Mouse (Mus musculus): ENCODE measurements around the gene Gm14496. TPM values are rescaled to one million over a fixed set of nuclear protein-coding genes. Genes with fewer than 3 reads are reported as not detected.
A peak's percentile ranks its signal among the peaks of the same experiment; 100 is the strongest.
"Not testable (repeated sequence)": the region's sequence is repeated elsewhere in the genome, so short reads cannot be mapped to it uniquely, and the experiment has no call there.

Gm14496 gene
- not detected for total RNA-seq (2021)

DNA sequence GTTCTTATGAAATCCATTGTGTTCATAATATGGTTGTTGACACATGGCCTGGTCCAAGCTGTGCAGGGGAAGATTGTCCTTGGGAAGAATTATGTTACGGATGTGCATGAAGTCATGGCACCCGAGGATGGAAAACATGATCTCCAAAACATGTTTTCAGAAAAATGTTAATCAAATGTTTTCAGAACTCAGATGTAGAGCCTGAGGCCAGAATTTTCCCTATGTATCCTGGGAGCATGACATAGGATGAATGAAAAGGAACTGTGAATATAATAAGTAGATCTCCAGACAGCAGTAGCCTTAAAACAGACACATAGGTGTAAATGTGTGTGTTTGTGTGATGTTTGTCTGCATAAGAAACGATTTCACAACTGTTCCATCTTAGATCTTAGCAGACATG, at the start of gene Gm14496:
Gm14496 (plus strand) TSS at position 301 of the 400 bp plus-strand sequence.
- intact Hi-C loops (cut with DNase I): no loop called here
- DNase-seq (ENCODE audit: low spot score): no peak

DNA sequence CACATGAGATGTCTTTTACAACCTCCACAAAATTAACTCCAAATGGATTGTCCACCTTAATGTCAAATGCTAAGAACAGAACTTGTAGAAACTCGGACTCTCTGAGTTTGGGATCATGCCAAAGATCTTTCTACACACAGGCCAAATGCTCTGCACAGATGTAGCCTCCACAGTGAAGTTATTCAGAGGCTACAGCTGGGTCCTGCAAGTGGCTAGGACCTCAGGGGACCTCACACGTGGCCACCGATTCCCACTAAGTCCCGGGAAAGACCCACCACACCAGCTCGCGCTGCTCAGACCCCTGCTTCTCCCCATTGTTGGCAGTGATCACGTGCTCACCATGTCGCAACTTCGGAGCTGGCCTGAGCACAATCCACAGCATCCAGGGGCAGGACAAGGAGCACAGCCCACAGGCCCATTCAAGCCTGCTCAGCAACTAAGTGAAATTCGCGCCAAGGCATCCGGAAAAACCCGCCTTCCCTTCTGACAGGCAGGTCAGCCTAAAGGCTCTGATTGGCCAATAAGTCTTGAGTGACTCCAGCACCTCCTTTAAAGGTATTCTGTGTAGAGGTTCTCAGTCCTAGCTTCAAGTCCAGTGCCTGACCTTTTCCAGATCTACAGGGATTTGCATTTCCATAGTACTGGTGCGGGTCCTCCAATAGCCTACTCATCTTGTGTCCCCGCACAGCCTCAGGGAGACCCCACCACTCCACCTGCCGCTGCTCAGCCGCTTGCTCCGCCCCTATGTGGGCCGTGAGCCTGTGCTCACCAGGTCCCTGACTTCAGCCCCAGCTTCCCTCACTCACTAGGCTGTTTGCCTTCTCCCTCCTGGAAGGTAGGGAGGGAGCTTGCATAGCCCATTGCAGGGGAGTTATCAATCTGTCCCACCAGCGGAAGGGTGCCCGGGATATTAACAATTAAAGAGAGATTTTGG, 37.9 kb upstream of the Gm14496 start:
- DNase-seq (ENCODE audit: low spot score): peak; percentile 3
- intact Hi-C loops (cut with DNase I): not testable (repeated sequence)

DNA sequence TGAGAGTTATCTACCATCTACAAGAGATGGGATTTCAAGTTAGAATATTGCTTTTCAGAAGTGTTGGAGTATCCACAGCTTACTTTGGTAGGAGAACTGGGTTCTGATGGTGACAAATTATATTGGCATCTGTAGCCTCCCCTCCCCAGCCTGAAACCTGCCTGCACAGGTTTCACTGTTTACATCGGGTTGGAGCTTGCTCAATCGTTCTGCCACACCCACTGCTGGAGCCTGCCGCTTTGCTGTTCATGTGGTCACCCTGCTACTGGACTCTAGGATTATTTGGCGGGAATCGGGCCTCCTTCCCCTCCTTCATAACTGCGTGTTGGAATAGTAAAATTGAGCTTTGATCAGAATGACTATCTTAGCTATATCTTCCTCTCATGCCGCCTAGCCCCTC, 22.5 kb upstream of the Gm14496 start:
- intact Hi-C loops (cut with DNase I): no loop called here
- DNase-seq (ENCODE audit: low spot score): no peak

DNA sequence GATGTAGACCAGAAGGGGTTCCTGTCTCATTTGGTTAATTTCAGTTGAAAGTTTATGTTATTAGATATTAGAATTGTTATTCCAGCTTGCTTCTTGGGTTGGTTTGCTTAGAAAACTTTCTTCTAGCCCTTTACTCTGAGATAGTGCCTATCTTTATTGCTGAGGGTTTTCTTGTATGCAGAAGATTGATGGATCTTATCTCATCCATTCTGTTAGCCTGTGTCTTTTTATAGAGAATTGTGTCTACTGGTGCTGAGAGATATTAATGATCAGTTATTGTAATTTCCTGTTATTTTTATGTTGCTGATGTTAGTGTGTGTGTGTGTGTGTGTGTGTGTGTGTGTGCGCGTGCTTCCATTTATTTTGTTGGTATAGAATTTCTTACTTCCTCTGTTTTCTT, 21.7 kb upstream of the Gm14496 start:
- intact Hi-C loops (cut with DNase I): no loop called here
- DNase-seq (ENCODE audit: low spot score): no peak

DNA sequence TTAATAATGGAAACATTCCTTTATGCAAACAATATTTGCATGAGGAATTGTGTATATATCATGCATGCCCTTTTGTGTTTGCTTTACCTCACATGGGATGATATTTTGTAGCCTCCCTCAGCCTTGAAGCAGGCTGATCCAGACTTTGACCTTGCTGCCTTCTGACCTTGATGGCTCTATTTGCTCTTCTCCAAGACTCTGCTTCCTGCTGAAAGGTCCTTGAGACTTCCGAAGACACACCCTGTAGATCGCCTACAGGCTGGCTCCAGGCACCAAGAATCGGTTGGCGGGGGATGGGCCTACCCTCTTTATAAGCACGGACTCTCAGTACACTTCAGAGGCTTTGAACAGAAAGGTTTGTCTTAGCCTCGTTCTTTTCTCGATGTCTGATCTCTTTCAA, 9.0 kb upstream of the Gm14496 start:
- intact Hi-C loops (cut with DNase I); DNase-seq (ENCODE audit: low spot score): not testable (repeated sequence)

Other genes starting within 250 kb of the Gm14496 start
- gene Myt1, start 227.8 kb upstream of the Gm14496 start, total RNA-seq (2021): not detected
- 10 to 100 TPM; 47.1 to 58.6 TPM for gene Pcmtd2, start 153.3 kb upstream of the Gm14496 start, total RNA-seq (2021)
- 10 to 100 TPM; 11.3 to 11.9 TPM for gene Polr3k, start 126.8 kb upstream of the Gm14496 start, total RNA-seq (2021)

Data from heart, postnatal 25 days (tissue).